Mouse (Mus musculus): ENCODE data around the gene Tnks2. TPM values are rescaled to one million over a fixed set of nuclear protein-coding genes. Genes with fewer than 3 reads are reported as not detected.
A peak's percentile ranks its signal among the peaks of the same experiment; 100 is the strongest.
"Not testable (repeated sequence)": the region's sequence is repeated elsewhere in the genome, so short reads cannot be mapped to it uniquely, and the experiment has no call there.

Gene Tnks2
- polyA plus RNA-seq, 1 experiment from 2014 or later: 57.2 TPM

GRCm38 (mm10) chr19:36834532-36835431 is 750 bp downstream of the Tnks2 start:
- under 1% methylated on average over 62 of the region's 62 CpGs for WGBS
- Histone ChIP-seq H3K4me1 (peaks cover 16% of the 10 kb centered on the region), H3K9me3 (no peaks in the 10 kb centered on the region), H3K4me3 (peak overlapping the region; percentile 80), H3K27me3 (ENCODE audit: insufficient read depth, poor library complexity, severe bottlenecking) (no peaks in the 10 kb centered on the region), H3K36me3 (peaks cover 15% of the 10 kb centered on the region), H3K27ac (peak overlapping the region; percentile 99)
- DNase-seq (ENCODE audit: low spot score): peak; percentile 80

- Histone ChIP-seq H3K36me3 (peaks cover 21% of the 10 kb centered on the region), H3K9me3 (no peaks in the 10 kb centered on the region), H3K4me3 (peak overlapping the region; percentile 80), H3K27me3 (ENCODE audit: insufficient read depth, poor library complexity, severe bottlenecking) (no peaks in the 10 kb centered on the region), H3K4me1 (peaks cover 16% of the 10 kb centered on the region), H3K27ac (peak overlapping the region; percentile 99; the same call in 1 of the 2 replicates)
- WGBS: 42% methylated on average over 4 of the region's 4 CpGs
- DNase-seq (ENCODE audit: low spot score): no peak
Observed at GRCm38 (mm10) chr19:36836035-36836434, 2.0 kb downstream of the Tnks2 start.

GRCm38 (mm10) chr19:36840301-36840700 is 6.3 kb downstream of the Tnks2 start:
- Histone ChIP-seq H3K27me3 (ENCODE audit: insufficient read depth, poor library complexity, severe bottlenecking) (no peaks in the 10 kb centered on the region), H3K36me3 (peaks cover 44% of the 10 kb centered on the region), H3K9me3 (no peaks in the 10 kb centered on the region), H3K27ac (no peak overlapping the region), H3K4me1 (peaks cover 11% of the 10 kb centered on the region), H3K4me3 (no peak overlapping the region)
- DNase-seq (ENCODE audit: low spot score): no peak
- WGBS: 94% methylated on average over 3 of the region's 3 CpGs

- no peak for DNase-seq (ENCODE audit: low spot score)
- Histone ChIP-seq H3K9me3 (no peaks in the 10 kb centered on the region), H3K27me3 (ENCODE audit: insufficient read depth, poor library complexity, severe bottlenecking) (no peaks in the 10 kb centered on the region), H3K36me3 (peaks cover 70% of the 10 kb centered on the region), H3K27ac (no peak overlapping the region), H3K4me1 (no peaks in the 10 kb centered on the region), H3K4me3 (no peak overlapping the region)
- 92% methylated on average over 11 of the region's 11 CpGs for WGBS
Observed at GRCm38 (mm10) chr19:36843866-36844265, 9.8 kb downstream of the Tnks2 start.

- Histone ChIP-seq H3K27me3 (ENCODE audit: insufficient read depth, poor library complexity, severe bottlenecking) (no peaks in the 10 kb centered on the region), H3K4me3 (no peak overlapping the region), H3K36me3 (peaks cover 75% of the 10 kb centered on the region), H3K27ac (no peak overlapping the region), H3K4me1 (no peaks in the 10 kb centered on the region), H3K9me3 (no peaks in the 10 kb centered on the region)
- 80% methylated on average over 5 of the region's 5 CpGs for WGBS
- no peak for DNase-seq (ENCODE audit: low spot score)
Observed at GRCm38 (mm10) chr19:36845924-36846323, 11.9 kb downstream of the Tnks2 start.

- WGBS: 94% methylated on average over 2 of the region's 2 CpGs
- H3K4me1 ChIP-seq: no peaks in the 10 kb centered on the region
- no peak overlapping the region for H3K27ac ChIP-seq
- no peak for DNase-seq (ENCODE audit: low spot score)
- H3K36me3 ChIP-seq: peaks cover 93% of the 10 kb centered on the region
- H3K9me3 ChIP-seq: no peaks in the 10 kb centered on the region
- no peak overlapping the region for H3K4me3 ChIP-seq
- no peaks in the 10 kb centered on the region for H3K27me3 ChIP-seq (ENCODE audit: insufficient read depth, poor library complexity, severe bottlenecking)
Observed at GRCm38 (mm10) chr19:36853831-36854230, 19.8 kb downstream of the Tnks2 start.

- WGBS: 90% methylated on average over 9 of the region's 9 CpGs
- no peak for DNase-seq (ENCODE audit: low spot score)
- Histone ChIP-seq H3K4me3 (no peak overlapping the region), H3K27ac (no peak overlapping the region), H3K9me3 (no peaks in the 10 kb centered on the region), H3K27me3 (ENCODE audit: insufficient read depth, poor library complexity, severe bottlenecking) (no peaks in the 10 kb centered on the region), H3K36me3 (peaks cover 95% of the 10 kb centered on the region), H3K4me1 (no peaks in the 10 kb centered on the region)
Observed at GRCm38 (mm10) chr19:36857851-36858250, 23.8 kb downstream of the Tnks2 start.

GRCm38 (mm10) chr19:36860393-36860792 is 26.4 kb downstream of the Tnks2 start:
- DNase-seq (ENCODE audit: low spot score): no peak
- Histone ChIP-seq H3K4me1 (no peaks in the 10 kb centered on the region), H3K27ac (no peak overlapping the region), H3K9me3 (no peaks in the 10 kb centered on the region), H3K27me3 (ENCODE audit: insufficient read depth, poor library complexity, severe bottlenecking) (no peaks in the 10 kb centered on the region), H3K4me3 (no peak overlapping the region), H3K36me3 (peaks cover 93% of the 10 kb centered on the region)
- 88% methylated on average over 5 of the region's 5 CpGs for WGBS

GRCm38 (mm10) chr19:36865905-36866304 is 31.9 kb downstream of the Tnks2 start:
- Histone ChIP-seq H3K9me3 (no peaks in the 10 kb centered on the region), H3K4me1 (no peaks in the 10 kb centered on the region), H3K27me3 (ENCODE audit: insufficient read depth, poor library complexity, severe bottlenecking) (no peaks in the 10 kb centered on the region), H3K4me3 (no peak overlapping the region), H3K27ac (no peak overlapping the region), H3K36me3 (peaks cover 91% of the 10 kb centered on the region)
- WGBS: 89% methylated on average over 5 of the region's 5 CpGs
- no peak for DNase-seq (ENCODE audit: low spot score)

GRCm38 (mm10) chr19:36867416-36867815 is 33.4 kb downstream of the Tnks2 start:
- no peak for DNase-seq (ENCODE audit: low spot score)
- Histone ChIP-seq H3K9me3 (no peaks in the 10 kb centered on the region), H3K27me3 (ENCODE audit: insufficient read depth, poor library complexity, severe bottlenecking) (no peaks in the 10 kb centered on the region), H3K27ac (no peak overlapping the region), H3K4me3 (no peak overlapping the region), H3K4me1 (no peaks in the 10 kb centered on the region), H3K36me3 (peaks cover 88% of the 10 kb centered on the region)
- WGBS: 93% methylated on average over 8 of the region's 8 CpGs

- H3K36me3 ChIP-seq: peaks cover 88% of the 10 kb centered on the region
- not testable (repeated sequence) for H3K27ac ChIP-seq; H3K9me3 ChIP-seq; DNase-seq (ENCODE audit: low spot score); H3K4me3 ChIP-seq; H3K4me1 ChIP-seq; H3K27me3 ChIP-seq (ENCODE audit: insufficient read depth, poor library complexity, severe bottlenecking)
- 78% methylated on average over 3 of the region's 3 CpGs for WGBS
Observed at GRCm38 (mm10) chr19:36868675-36869074, 34.6 kb downstream of the Tnks2 start.

GRCm38 (mm10) chr19:36874651-36875050 is 40.6 kb downstream of the Tnks2 start:
- Histone ChIP-seq H3K27ac (no peak overlapping the region), H3K36me3 (peaks cover 90% of the 10 kb centered on the region), H3K9me3 (no peaks in the 10 kb centered on the region), H3K4me1 (0 out of 2 replicates have a peak, but pooled peaks cover 5% of the 10 kb centered on the region), H3K4me3 (no peak overlapping the region), H3K27me3 (ENCODE audit: insufficient read depth, poor library complexity, severe bottlenecking) (no peaks in the 10 kb centered on the region)
- DNase-seq (ENCODE audit: low spot score): no peak
- 75% methylated on average over 2 of the region's 2 CpGs for WGBS

GRCm38 (mm10) chr19:36877329-36877728 is 43.3 kb downstream of the Tnks2 start:
- no peak for DNase-seq (ENCODE audit: low spot score)

More at GRCm38 (mm10) chr19:36877329-36877728, 43.3 kb downstream of the Tnks2 start:
- no peaks in the 10 kb centered on the region for H3K27me3 ChIP-seq (ENCODE audit: insufficient read depth, poor library complexity, severe bottlenecking)
- 0 out of 2 replicates have a peak, but pooled peaks cover 5% of the 10 kb centered on the region for H3K4me1 ChIP-seq
- H3K9me3 ChIP-seq: no peaks in the 10 kb centered on the region
- peaks cover 94% of the 10 kb centered on the region for H3K36me3 ChIP-seq
- no peak overlapping the region for H3K4me3 ChIP-seq
- no peak overlapping the region for H3K27ac ChIP-seq
